In genomic region chr19:5742241-5742641, GRCm38 (mm10) we compare ENCODE assay signal across 8 mouse cellular contexts. TPM values are rescaled to one million over a fixed set of nuclear protein-coding genes. Genes with fewer than 3 reads are reported as not detected.
DNase-seq lines count a peak whose midpoint lies in the region; ATAC-seq and TF ChIP-seq lines count a peak whose summit lies in the region.

No protein-coding gene starts in this region.

- peak; percentile 54 for DNase-seq in liver, embryonic 11.5 days (ENCODE audit: low spot score)
- DNase-seq in right cerebral cortex, postnatal 25 days = no peak
- no peak for DNase-seq in urinary bladder, adult 2 months (ENCODE audit: low spot score)

- peak overlapping the region; percentile 94 for H3ac ChIP-seq in C2C12 (ENCODE audit: control insufficient read depth, insufficient read length, low read depth)

- H3K9ac ChIP-seq in forebrain, embryonic 12.5 days = peak overlapping the region; percentile 73
- H3K9ac ChIP-seq in liver, embryonic 11.5 days (ENCODE audit: low read depth, low read length) = peak overlapping the region; percentile 65
- H3K9ac ChIP-seq in stomach, embryonic 16.5 days (ENCODE audit: low read length) = peak overlapping the region; percentile 95

- peak overlapping the region; percentile 71 for H3K27ac ChIP-seq in forebrain, embryonic 12.5 days
- H3K27ac ChIP-seq in liver, embryonic 11.5 days (ENCODE audit: low read depth, low read length) = peak overlapping the region; percentile 30; the same call in 1 of the 2 replicates
- H3K27ac ChIP-seq in stomach, embryonic 16.5 days (ENCODE audit: low read length) = peak overlapping the region; percentile 95

- peaks cover 52% of the 10 kb centered on the region for H3K79me2 ChIP-seq in C2C12 (ENCODE audit: control insufficient read depth, insufficient read depth)

- H3K4me1 ChIP-seq in erythroblast, embryonic 14.5 days (ENCODE audit: control insufficient read depth) = peaks cover 16% of the 10 kb centered on the region
- H3K4me1 ChIP-seq in forebrain, embryonic 12.5 days = peaks cover 47% of the 10 kb centered on the region
- peaks cover 24% of the 10 kb centered on the region for H3K4me1 ChIP-seq in liver, embryonic 11.5 days (replicated peaks; ENCODE audit: control insufficient read depth, insufficient read depth, low read length)
- peaks cover 29% of the 10 kb centered on the region for H3K4me1 ChIP-seq in stomach, embryonic 16.5 days (ENCODE audit: control insufficient read depth, insufficient read depth, low read length)

- H3K4me2 ChIP-seq in forebrain, embryonic 12.5 days = peak overlapping the region; percentile 81
- peak overlapping the region; percentile 71 for H3K4me2 ChIP-seq in liver, embryonic 11.5 days
- peak overlapping the region; percentile 96 for H3K4me2 ChIP-seq in stomach, embryonic 16.5 days (ENCODE audit: low read depth, low read length)

- ATAC-seq in erythroblast, adult 5-6 weeks (replicated peaks; ENCODE audit: low FRiP score, poor library complexity, severe bottlenecking) = no peak
- peak; percentile 59 for ATAC-seq in forebrain, embryonic 12.5 days (ENCODE audit: low FRiP score)
- no peak for ATAC-seq in liver, embryonic 11.5 days (replicated peaks; ENCODE audit: low FRiP score)
- peak; percentile 5; the same call in 1 of the 2 replicates for ATAC-seq in stomach, embryonic 16.5 days (ENCODE audit: insufficient read depth, low FRiP score)

- H3K79me3 ChIP-seq in C2C12 (ENCODE audit: low read depth) = peaks cover 29% of the 10 kb centered on the region

- TF ChIP-seq CTCF in C2C12 (IDR thresholded peaks at IDR 0.05; ENCODE audit: control insufficient read depth, insufficient read depth, insufficient read length) = no peak

- H3K4me3 ChIP-seq in erythroblast, embryonic 14.5 days (replicated peaks) = peak overlapping the region; percentile 16
- H3K4me3 ChIP-seq in C2C12 (ENCODE audit: insufficient read depth, poor library complexity, severe bottlenecking) = peak overlapping the region; percentile 60
- peak overlapping the region; percentile 47 for H3K4me3 ChIP-seq in forebrain, embryonic 12.5 days (replicated peaks)
- H3K4me3 ChIP-seq in liver, embryonic 11.5 days (ENCODE audit: low read depth, low read length) = peak overlapping the region; percentile 53
- H3K4me3 ChIP-seq in stomach, embryonic 16.5 days (replicated peaks; ENCODE audit: low read length) = peak overlapping the region; percentile 73

- peaks cover 94% of the 10 kb centered on the region for H3K27me3 ChIP-seq in erythroblast, embryonic 14.5 days (ENCODE audit: control insufficient read depth)
- peaks cover under 1% of the 10 kb centered on the region for H3K27me3 ChIP-seq in C2C12 (ENCODE audit: control insufficient read depth, insufficient read depth, insufficient read length)
- peaks cover 75% of the 10 kb centered on the region for H3K27me3 ChIP-seq in forebrain, embryonic 12.5 days
- peaks cover 87% of the 10 kb centered on the region for H3K27me3 ChIP-seq in liver, embryonic 11.5 days (replicated peaks; ENCODE audit: control insufficient read depth, insufficient read depth, low read length)
- no peaks in the 10 kb centered on the region for H3K27me3 ChIP-seq in stomach, embryonic 16.5 days (ENCODE audit: control insufficient read depth, insufficient read depth, low read length)

- H3K36me3 ChIP-seq in erythroblast, embryonic 14.5 days (ENCODE audit: control insufficient read depth) = no peaks in the 10 kb centered on the region
- peaks cover 22% of the 10 kb centered on the region for H3K36me3 ChIP-seq in C2C12 (ENCODE audit: control insufficient read depth, insufficient read depth)
- no peaks in the 10 kb centered on the region for H3K36me3 ChIP-seq in forebrain, embryonic 12.5 days (replicated peaks)
- H3K36me3 ChIP-seq in liver, embryonic 11.5 days (ENCODE audit: control insufficient read depth, insufficient read depth, low read length) = no peaks in the 10 kb centered on the region
- H3K36me3 ChIP-seq in stomach, embryonic 16.5 days (ENCODE audit: control insufficient read depth, insufficient read depth, low read length) = no peaks in the 10 kb centered on the region

- H3K9me3 ChIP-seq in erythroblast, embryonic 14.5 days (ENCODE audit: control insufficient read depth, low read length) = peaks cover 2% of the 10 kb centered on the region; the same call in 1 of the 2 replicates
- H3K9me3 ChIP-seq in forebrain, embryonic 12.5 days = no peaks in the 10 kb centered on the region
- no peaks in the 10 kb centered on the region for H3K9me3 ChIP-seq in liver, embryonic 11.5 days (ENCODE audit: control insufficient read depth, low read length)
- H3K9me3 ChIP-seq in stomach, embryonic 16.5 days (replicated peaks; ENCODE audit: control insufficient read depth, low read length) = no peaks in the 10 kb centered on the region

- WGBS in forebrain, embryonic 12.5 days = under 1% methylated on average over 32 of the region's 32 CpGs
- WGBS in liver, embryonic 11.5 days = 6% methylated on average over 32 of the region's 32 CpGs
- 2% methylated on average over 32 of the region's 32 CpGs for WGBS in stomach, embryonic 16.5 days

TF ChIP-seq in C2C12, 6 proteins besides CTCF, POLR2A, EP300 and RAD21:
- TF ChIP-seq MYOG (IDR thresholded peaks at IDR 0.05; ENCODE audit: control insufficient read depth, extremely low read depth, insufficient read length) (no peak), CEBPB (IDR thresholded peaks at IDR 0.05; ENCODE audit: low read depth) (no peak), MYOD1 (IDR thresholded peaks at IDR 0.05; ENCODE audit: control insufficient read depth, insufficient read length, low read depth) (no peak), USF1 (IDR thresholded peaks at IDR 0.05; ENCODE audit: low read depth) (no peak), MAX (IDR thresholded peaks at IDR 0.05) (no peak), FOSL1 (IDR thresholded peaks at IDR 0.05; ENCODE audit: insufficient read depth, low read length, poor library complexity, severe bottlenecking) (no peak)

RNA-seq across cellular contexts. Expression of gene Ltbp3, which starts 1.5 kb away (rescaled TPM):
- polyA plus RNA-seq in erythroblast, embryonic 14.5 days (2012) = 0.06 and 0.09 TPM in 2 replicates
- total RNA-seq in erythroblast, adult 5-6 weeks (2015; ENCODE audit: low replicate concordance) = 0.63 TPM in 1 of 2 replicates, not detected in the other
- 0.68 TPM in 1 of 2 replicates, not detected in the other for total RNA-seq in erythroblast, adult 5-6 weeks (2017; ENCODE audit: low replicate concordance)
- 128 TPM for polyA plus RNA-seq in C2C12 (2012; fragmentation: generic; extraction: Trizol)
- 10.0 and 12.0 TPM in 2 replicates for polyA plus RNA-seq in forebrain, embryonic 12.5 days (2016; fragmentation: Nextera tagmentation; extraction: Ambion mirVana)
- polyA plus RNA-seq in liver, embryonic 11.5 days (2014; fragmentation: Nextera tagmentation; extraction: Ambion mirVana) = 4.1 and 4.6 TPM in 2 replicates
- 22.8 and 24.6 TPM in 2 replicates for polyA plus RNA-seq in stomach, embryonic 16.5 days (2015; fragmentation: Nextera tagmentation; extraction: Ambion mirVana)
- polyA plus RNA-seq in urinary bladder, adult 2 months (2012; rRNA removed) = 132 and 164 TPM in 2 replicates

RNA-seq across cellular contexts. Expression of gene Fam89b, which starts 12.8 kb away (rescaled TPM):
- polyA plus RNA-seq in erythroblast, embryonic 14.5 days (2012) = 33.0 and 41.0 TPM in 2 replicates
- total RNA-seq in erythroblast, adult 5-6 weeks (2015; ENCODE audit: low replicate concordance) = 11.5 and 30.4 TPM in 2 replicates
- total RNA-seq in erythroblast, adult 5-6 weeks (2017; ENCODE audit: low replicate concordance) = 8.5 and 10.5 TPM in 2 replicates
- polyA plus RNA-seq in C2C12 (2012; fragmentation: generic; extraction: Trizol) = 129 TPM
- 170 and 172 TPM in 2 replicates for polyA plus RNA-seq in forebrain, embryonic 12.5 days (2016; fragmentation: Nextera tagmentation; extraction: Ambion mirVana)
- polyA plus RNA-seq in liver, embryonic 11.5 days (2014; fragmentation: Nextera tagmentation; extraction: Ambion mirVana) = 47.5 and 49.8 TPM in 2 replicates
- polyA plus RNA-seq in stomach, embryonic 16.5 days (2015; fragmentation: Nextera tagmentation; extraction: Ambion mirVana) = 64.6 and 66.5 TPM in 2 replicates
- 66.3 and 79.4 TPM in 2 replicates for polyA plus RNA-seq in urinary bladder, adult 2 months (2012; rRNA removed)

RNA-seq across cellular contexts. Expression of gene Ehbp1l1, which starts 16.1 kb away (rescaled TPM):
- polyA plus RNA-seq in erythroblast, embryonic 14.5 days (2012) = 88.4 and 106 TPM in 2 replicates
- 27.5 and 57.9 TPM in 2 replicates for total RNA-seq in erythroblast, adult 5-6 weeks (2015; ENCODE audit: low replicate concordance)
- 236 and 446 TPM in 2 replicates for total RNA-seq in erythroblast, adult 5-6 weeks (2017; ENCODE audit: low replicate concordance)
- 62.1 TPM for polyA plus RNA-seq in C2C12 (2012; fragmentation: generic; extraction: Trizol)
- 6.1 and 6.7 TPM in 2 replicates for polyA plus RNA-seq in forebrain, embryonic 12.5 days (2016; fragmentation: Nextera tagmentation; extraction: Ambion mirVana)
- polyA plus RNA-seq in liver, embryonic 11.5 days (2014; fragmentation: Nextera tagmentation; extraction: Ambion mirVana) = 64.9 and 67.1 TPM in 2 replicates
- 51.2 and 63.2 TPM in 2 replicates for polyA plus RNA-seq in stomach, embryonic 16.5 days (2015; fragmentation: Nextera tagmentation; extraction: Ambion mirVana)
- polyA plus RNA-seq in urinary bladder, adult 2 months (2012; rRNA removed) = 97.4 and 116 TPM in 2 replicates

RNA-seq across cellular contexts. Expression of gene Scyl1, which starts 29.0 kb away (rescaled TPM):
- polyA plus RNA-seq in erythroblast, embryonic 14.5 days (2012) = 8.2 TPM in 2 replicates
- 8.2 and 12.9 TPM in 2 replicates for total RNA-seq in erythroblast, adult 5-6 weeks (2015; ENCODE audit: low replicate concordance)
- total RNA-seq in erythroblast, adult 5-6 weeks (2017; ENCODE audit: low replicate concordance) = 9.1 and 11.9 TPM in 2 replicates
- 69.6 TPM for polyA plus RNA-seq in C2C12 (2012; fragmentation: generic; extraction: Trizol)
- 63.4 and 65.3 TPM in 2 replicates for polyA plus RNA-seq in forebrain, embryonic 12.5 days (2016; fragmentation: Nextera tagmentation; extraction: Ambion mirVana)
- polyA plus RNA-seq in liver, embryonic 11.5 days (2014; fragmentation: Nextera tagmentation; extraction: Ambion mirVana) = 57.1 and 58.6 TPM in 2 replicates
- 66.3 and 67.8 TPM in 2 replicates for polyA plus RNA-seq in stomach, embryonic 16.5 days (2015; fragmentation: Nextera tagmentation; extraction: Ambion mirVana)
- polyA plus RNA-seq in urinary bladder, adult 2 months (2012; rRNA removed) = 104 and 123 TPM in 2 replicates

RNA-seq across cellular contexts. Expression of gene Kcnk7, which starts 38.1 kb away (rescaled TPM):
- polyA plus RNA-seq in erythroblast, embryonic 14.5 days (2012) = 0.04 and 0.06 TPM in 2 replicates
- total RNA-seq in erythroblast, adult 5-6 weeks (2015; ENCODE audit: low replicate concordance) = not detected in 2 replicates
- not detected in 2 replicates for total RNA-seq in erythroblast, adult 5-6 weeks (2017; ENCODE audit: low replicate concordance)
- 0.19 TPM for polyA plus RNA-seq in C2C12 (2012; fragmentation: generic; extraction: Trizol)
- 0.29 TPM in 1 of 2 replicates, not detected in the other for polyA plus RNA-seq in forebrain, embryonic 12.5 days (2016; fragmentation: Nextera tagmentation; extraction: Ambion mirVana)
- polyA plus RNA-seq in liver, embryonic 11.5 days (2014; fragmentation: Nextera tagmentation; extraction: Ambion mirVana) = 0.14 TPM in 1 of 2 replicates, not detected in the other
- polyA plus RNA-seq in stomach, embryonic 16.5 days (2015; fragmentation: Nextera tagmentation; extraction: Ambion mirVana) = 2.0 and 2.2 TPM in 2 replicates
- 0.13 and 0.25 TPM in 2 replicates for polyA plus RNA-seq in urinary bladder, adult 2 months (2012; rRNA removed)

Comparison
In these comparisons a context has a peak if more than half of its experiments do, and no peak if none do; other contexts are left out.
1. H3K4me3 ChIP-seq: peak in every context shown above with its lines; median percentile 73 in stomach, embryonic 16.5 days; 60 in C2C12; 53 in liver, embryonic 11.5 days; 47 in forebrain, embryonic 12.5 days; 16 in erythroblast, embryonic 14.5 days.
2. ATAC-seq: peak in forebrain, embryonic 12.5 days (single experiment) and stomach, embryonic 16.5 days (single experiment); none in erythroblast, adult 5-6 weeks (single experiment) and liver, embryonic 11.5 days (single experiment).
3. H3K27ac ChIP-seq: peak in every context shown above with its lines; median percentile 95 in stomach, embryonic 16.5 days; 71 in forebrain, embryonic 12.5 days; 30 in liver, embryonic 11.5 days.
4. Peak in every context shown above with its lines, with median percentiles within 50 percentile points of each other: H3K4me2 ChIP-seq and H3K9ac ChIP-seq.